Mouse (Mus musculus) testis, adult 2 months (tissue): ENCODE results near the gene Hip1.

ENCODE experiments used
- CTCF ChIP-seq: fragments of 200-500 bp; IDR thresholded peaks from 2 replicates; pipeline ENCODE4 v1.5.1; 2012; ENCODE audit warnings: low read depth, mild to moderate bottlenecking, inconsistent platforms, low read length, moderate library complexity; ENCODE audit not compliant: control insufficient read depth, insufficient read depth, insufficient replicate concordance
- POLR2A ChIP-seq: fragments of 200-500 bp; IDR thresholded peaks from 2 replicates; pipeline ENCODE4 v1.6.1; 2012; ENCODE audit warnings: low read depth, mild to moderate bottlenecking, inconsistent platforms, low read length, moderate library complexity; ENCODE audit not compliant: control insufficient read depth

GRCm38 (mm10) chr5:135496489-135496888 lies 48.4 kb downstream of the Hip1 start:
- TF ChIP-seq POLR2A = no peak
- no peak for TF ChIP-seq CTCF
